Mouse (Mus musculus) CH12.LX (cell line): ENCODE measurements around the gene Ppid. TPM values are rescaled to one million over a fixed set of nuclear protein-coding genes. Genes with fewer than 3 reads are reported as not detected.

Experiments
- DNase-seq: peaks from one replicate; pipeline ENCODE4 v3.0.0-alpha.2; 2013; ENCODE audit errors: extremely low read depth
- H3K27ac ChIP-seq: 2 replicates; pipeline ENCODE4 v1.5.1; 2012; ENCODE audit warnings: low read depth, mild to moderate bottlenecking, control low read depth, moderate library complexity; ENCODE audit not compliant: insufficient read depth
- H3K27me3 ChIP-seq: replicated peaks from 2 replicates; pipeline ENCODE3; 2012; ENCODE audit warnings: inconsistent platforms
- H3K36me3 ChIP-seq, 2 experiments: replicated peaks in 1 of 2; 2 replicates each; pipeline versions ENCODE3 to v1.6.1; 2012; ENCODE audit warnings: inconsistent platforms in 1 of 2, low read length in 1 of 2, mild to moderate bottlenecking in 1 of 2, mixed read lengths in 1 of 2, moderate library complexity in 1 of 2; ENCODE audit not compliant: control insufficient read depth in 1 of 2, insufficient read depth in 1 of 2
- H3K4me1 ChIP-seq, 2 experiments: 2 replicates each; pipeline ENCODE4 v1.6.1; 2012; ENCODE audit warnings: inconsistent platforms in 1 of 2, moderate library complexity in 1 of 2; ENCODE audit not compliant: insufficient read depth in 2 of 2, control insufficient read depth in 1 of 2
- H3K4me2 ChIP-seq: 2 replicates; pipeline ENCODE4 v1.6.1; 2012; ENCODE audit warnings: low read depth, mild to moderate bottlenecking, control low read depth; ENCODE audit not compliant: poor library complexity, insufficient read depth, severe bottlenecking
- H3K4me3 ChIP-seq, 3 experiments: fragments of 150-350 bp in 1 of 3; sonication (generic) in 1 of 3; replicated peaks in 1 of 3; 2 replicates each; pipeline versions ENCODE3 to v1.5.1; 2011 to 2012; ENCODE audit warnings: low read depth in 2 of 3, low read length in 2 of 3, mild to moderate bottlenecking in 2 of 3, moderate library complexity in 2 of 3, control low read depth in 1 of 3, improper control_type of control experiment in 1 of 3, inconsistent platforms in 1 of 3, mixed read lengths in 1 of 3; ENCODE audit not compliant: poor library complexity in 1 of 3
- H3K79me2 ChIP-seq: replicated peaks from 2 replicates; pipeline ENCODE4 v1.6.1; 2012; ENCODE audit warnings: mild to moderate bottlenecking, moderate library complexity; ENCODE audit not compliant: control insufficient read depth, poor library complexity, insufficient read depth, severe bottlenecking; ENCODE audit errors: extremely low read depth
- H3K9ac ChIP-seq: 2 replicates; pipeline ENCODE4 v1.6.1; 2012; ENCODE audit warnings: low read depth, mild to moderate bottlenecking, control low read depth, moderate library complexity; ENCODE audit not compliant: insufficient read depth
- H3K9me3 ChIP-seq: replicated peaks from 2 replicates; pipeline ENCODE3; 2012; ENCODE audit warnings: low read length, inconsistent platforms, mixed read lengths
- BHLHE40 ChIP-seq: IDR thresholded peaks from 2 replicates; pipeline ENCODE4 v1.6.1; 2011; ENCODE audit warnings: mild to moderate bottlenecking, low read depth, low read length, improper control_type of control experiment
- CHD1 ChIP-seq: IDR thresholded peaks from 2 replicates; pipeline ENCODE4 v1.6.1; 2012; ENCODE audit warnings: low read depth, low read length, improper control_type of control experiment, inconsistent platforms
- CHD2 ChIP-seq: IDR thresholded peaks from 2 replicates; pipeline ENCODE4 v1.6.1; 2011; ENCODE audit warnings: low read length, improper control_type of control experiment
- CTCF ChIP-seq, 2 experiments: IDR thresholded peaks in 1 of 2; conservative IDR thresholded peaks in 1 of 2; 2 replicates each; pipeline ENCODE4 v1.5.1; 2011 to 2012; ENCODE audit warnings: low read depth in 2 of 2, low read length in 2 of 2, improper control_type of control experiment in 1 of 2, inconsistent platforms in 1 of 2, mild to moderate bottlenecking in 1 of 2, moderate library complexity in 1 of 2
- E2F4 ChIP-seq: IDR thresholded peaks from 2 replicates; pipeline ENCODE4 v1.6.1; 2011; ENCODE audit warnings: low read depth, low read length, improper control_type of control experiment; ENCODE audit not compliant: insufficient replicate concordance
- ELF1 ChIP-seq: IDR thresholded peaks from 2 replicates; pipeline ENCODE4 v1.6.1; 2014; ENCODE audit warnings: low read depth, mild to moderate bottlenecking, inconsistent platforms, low read length, improper control_type of control experiment
- EP300 ChIP-seq: IDR thresholded peaks from 2 replicates; pipeline ENCODE4 v1.6.1; 2011; ENCODE audit warnings: low read length, improper control_type of control experiment
- GABPA ChIP-seq: IDR thresholded peaks from 2 replicates; pipeline ENCODE4 v1.6.1; 2012; ENCODE audit warnings: low read depth, low read length, improper control_type of control experiment, inconsistent platforms; ENCODE audit not compliant: insufficient replicate concordance
- JUN ChIP-seq: IDR thresholded peaks from 2 replicates; pipeline ENCODE4 v1.6.1; 2011; ENCODE audit warnings: low read depth, mild to moderate bottlenecking, low read length, improper control_type of control experiment, moderate library complexity; ENCODE audit not compliant: insufficient read depth
- KAT2A ChIP-seq: IDR thresholded peaks from 2 replicates; pipeline ENCODE4 v1.6.1; 2012; ENCODE audit warnings: low read length, improper control_type of control experiment, inconsistent platforms; ENCODE audit not compliant: insufficient replicate concordance
- MAFK ChIP-seq: IDR thresholded peaks from 2 replicates; pipeline ENCODE4 v1.6.1; 2011; ENCODE audit warnings: low read length, improper control_type of control experiment; ENCODE audit not compliant: insufficient replicate concordance
- MAZ ChIP-seq: IDR thresholded peaks from 2 replicates; pipeline ENCODE4 v1.6.1; 2012; ENCODE audit warnings: low read depth, mild to moderate bottlenecking, inconsistent platforms, low read length, improper control_type of control experiment, moderate library complexity
- MEF2A ChIP-seq: IDR thresholded peaks from 2 replicates; pipeline ENCODE4 v1.6.1; 2014; ENCODE audit warnings: low read depth, mild to moderate bottlenecking, inconsistent platforms, low read length, improper control_type of control experiment, borderline replicate concordance
- MXI1 ChIP-seq: IDR thresholded peaks from 2 replicates; pipeline ENCODE4 v1.6.1; 2011; ENCODE audit warnings: mild to moderate bottlenecking, low read depth, low read length, improper control_type of control experiment
- MYC ChIP-seq: IDR thresholded peaks from 2 replicates; pipeline ENCODE4 v1.6.1; 2011; ENCODE audit warnings: low read depth, mild to moderate bottlenecking, improper control_type of control experiment, low read length
- NELFE ChIP-seq: IDR thresholded peaks from 2 replicates; pipeline ENCODE4 v1.6.1; 2011; ENCODE audit warnings: low read depth, low read length, improper control_type of control experiment
- POLR2A ChIP-seq: IDR thresholded peaks from 2 replicates; pipeline ENCODE4 v1.6.1; 2011; ENCODE audit warnings: low read depth, mild to moderate bottlenecking, improper control_type of control experiment, low read length
- SIN3A ChIP-seq: IDR thresholded peaks from 2 replicates; pipeline ENCODE4 v1.6.1; 2012; ENCODE audit warnings: low read length, improper control_type of control experiment, inconsistent platforms
- SMC3 ChIP-seq: IDR thresholded peaks from 2 replicates; pipeline ENCODE4 v1.6.1; 2011; ENCODE audit warnings: low read depth, low read length, improper control_type of control experiment
- TCF12 ChIP-seq: IDR thresholded peaks from 2 replicates; pipeline ENCODE4 v1.6.1; 2014; ENCODE audit warnings: low read depth, mild to moderate bottlenecking, inconsistent platforms, low read length, improper control_type of control experiment
- USF1 ChIP-seq: IDR thresholded peaks from 2 replicates; pipeline ENCODE4 v1.6.1; 2014; ENCODE audit warnings: low read depth, mild to moderate bottlenecking, inconsistent platforms, low read length, improper control_type of control experiment
- USF2 ChIP-seq: conservative IDR thresholded peaks from 2 replicates; pipeline ENCODE4 v1.6.1; 2011; ENCODE audit warnings: low read depth, low read length, improper control_type of control experiment
- ZC3H11A ChIP-seq: IDR thresholded peaks from 2 replicates; pipeline ENCODE4 v1.6.1; 2012; ENCODE audit warnings: low read depth, mild to moderate bottlenecking, inconsistent platforms, low read length, improper control_type of control experiment
- ZKSCAN1 ChIP-seq: IDR thresholded peaks from 2 replicates; pipeline ENCODE4 v1.6.1; 2012; ENCODE audit warnings: low read depth, inconsistent platforms, low read length, improper control_type of control experiment, borderline replicate concordance
- ZMIZ1 ChIP-seq: IDR thresholded peaks from 2 replicates; pipeline ENCODE4 v1.6.1; 2012; ENCODE audit warnings: low read depth, mild to moderate bottlenecking, inconsistent platforms, low read length, improper control_type of control experiment
- ZNF384 ChIP-seq: IDR thresholded peaks from 2 replicates; pipeline ENCODE4 v1.6.1; 2012; ENCODE audit warnings: low read depth, low read length, improper control_type of control experiment, inconsistent platforms
- dilution Hi-C: fragments of 300-500 bp; cut with MboI; formaldehyde crosslinking; loops from 2 replicates; pipeline ENCODE4 v1.14.3; 2020; ENCODE audit warnings: low sequenced_read_pairs; ENCODE audit not compliant: extremely low pct_unique_long_range_greater_than_20kb, extremely low pct_ligation_motif_present
- in situ Hi-C: fragments of 300-500 bp; cut with MboI; formaldehyde crosslinking; loops from 3 replicates; pipeline ENCODE4 v1.14.3; 2019; ENCODE audit warnings: low sequenced_read_pairs, low pct_ligation_motif_present, low pct_unique_long_range_greater_than_20kb, mixed read lengths
- polyA plus RNA-seq: library from polyadenylated mRNA; unstranded; fragments of >175 nt; gene quantifications from 2 replicates; pipeline ENCODE4 v1.2.1, GENCODE M21; 2012; ENCODE audit warnings: low read depth; ENCODE audit not compliant: insufficient read length
- total RNA-seq, 2 experiments: library from RNA; depleted of rRNA; stranded (reverse); fragments of 300-350 nt in 1 of 2; fragments of >200 nt in 1 of 2; gene quantifications; 2 replicates each; pipeline ENCODE4 v1.2.3; 2012 to 2014

Gene Ppid
- total and polyA plus RNA-seq, 3 experiments = 129 to 438 (median 335) TPM

- H3K27me3 ChIP-seq = peaks cover 60% of the 10 kb centered on the region
- H3K9me3 ChIP-seq = peaks cover 12% of the 10 kb centered on the region
- H3K4me1 ChIP-seq = peaks cover 0 to 17% of the 10 kb centered on the region in 2 experiments; a peak in 2 of 4 replicates
- H3K4me3 ChIP-seq = no peak overlapping the region
- no peaks in the 10 kb centered on the region for H3K36me3 ChIP-seq
- no peak overlapping the region for H3K4me2 ChIP-seq
- H3K27ac ChIP-seq = no peak overlapping the region
- in situ Hi-C loops (no loop called here), dilution Hi-C loops (no loop called here)
- peak; percentile 85 for DNase-seq
- TF ChIP-seq MAFK (peak; percentile 81), TCF12 (no peak), ZNF384 (peak; percentile 80), USF2 (no peak), JUN (no peak), USF1 (no peak), CHD1 (no peak), MXI1 (no peak), EP300 (peak; percentile 34; the same call in 1 of the 2 replicates), BHLHE40 (peak; percentile 67), POLR2A (no peak), MYC (no peak), GABPA (no peak)
- H3K9ac ChIP-seq = no peak overlapping the region
- H3K79me2 ChIP-seq = no peaks in the 10 kb centered on the region
These were observed 22.4 kb upstream of the Ppid start for GRCm38 (mm10) chr3:79568629-79569350.

- H3K27ac ChIP-seq = no peak overlapping the region
These were observed 21.8 kb upstream of the Ppid start for GRCm38 (mm10) chr3:79569351-79569681.

More at GRCm38 (mm10) chr3:79569351-79569681, 21.8 kb upstream of the Ppid start:
- no peaks in the 10 kb centered on the region for H3K79me2 ChIP-seq
- H3K27me3 ChIP-seq = peaks cover 59% of the 10 kb centered on the region
- H3K9me3 ChIP-seq = peaks cover 12% of the 10 kb centered on the region
- H3K4me1 ChIP-seq = peaks cover 0 to 17% of the 10 kb centered on the region in 2 experiments; a peak in 2 of 4 replicates
- in situ Hi-C loops = no loop called here
- no peak for DNase-seq
- H3K4me2 ChIP-seq = no peak overlapping the region
- TF ChIP-seq ZKSCAN1 (no peak), TCF12 (no peak), ZMIZ1 (no peak), CTCF (conservative IDR thresholded peaks at IDR 0.05 in 1 of 2, IDR thresholded peaks at IDR 0.05 in 1 of 2; ENCODE audit: low read depth in 2 of 2, low read length in 2 of 2) (no peak), ZC3H11A (no peak), SIN3A (no peak), ELF1 (no peak), E2F4 (no peak), CHD2 (no peak), KAT2A (no peak), NELFE (no peak), SMC3 (no peak), MEF2A (no peak), MAZ (no peak), USF2 (no peak)
- dilution Hi-C loops = no loop called here
- no peak overlapping the region for H3K4me3 ChIP-seq
- no peak overlapping the region for H3K9ac ChIP-seq
- no peaks in the 10 kb centered on the region for H3K36me3 ChIP-seq
